Mouse (Mus musculus) neural tube, embryonic 11.5 days (tissue): ENCODE measurements around the gene Ttll11. TPM values are rescaled to one million over a fixed set of nuclear protein-coding genes. Genes with fewer than 3 reads are reported as not detected.

Experiments
- ATAC-seq: fragments of 200-750 bp; cut with Nextera tagmentation; 2 replicates; pipeline ENCODE4 v1.8.0; 2017; ENCODE audit warnings: moderate number of reproducible peaks, mild to moderate bottlenecking, moderate TSS enrichment, moderate library complexity; ENCODE audit not compliant: insufficient read depth, low FRiP score, low TSS enrichment
- DNase-seq: peaks from one replicate; pipeline ENCODE4 v3.0.0-alpha.2; 2015; ENCODE audit warnings: low spot score
- H3K27ac ChIP-seq: fragments of 300-500 bp; sonication (generic); 2 replicates; pipeline ENCODE4 v1.5.1; 2014; ENCODE audit warnings: low read depth, mild to moderate bottlenecking, low read length
- H3K27me3 ChIP-seq: fragments of 300-500 bp; sonication (generic); 2 replicates; pipeline ENCODE4 v1.6.1; 2014; ENCODE audit warnings: mild to moderate bottlenecking, low read length, mixed read lengths; ENCODE audit not compliant: control insufficient read depth, insufficient read depth
- H3K36me3 ChIP-seq: fragments of 300-500 bp; sonication (generic); 2 replicates; pipeline ENCODE4 v1.6.1; 2014; ENCODE audit warnings: mild to moderate bottlenecking, low read length, moderate library complexity, mixed read lengths; ENCODE audit not compliant: control insufficient read depth, insufficient read depth
- H3K4me1 ChIP-seq: fragments of 300-500 bp; sonication (generic); 2 replicates; pipeline ENCODE4 v1.6.1; 2014; ENCODE audit warnings: low read length, mixed read lengths; ENCODE audit not compliant: control insufficient read depth, insufficient read depth
- H3K4me2 ChIP-seq: fragments of 300-500 bp; sonication (generic); 2 replicates; pipeline ENCODE4 v1.6.1; 2014; ENCODE audit warnings: low read depth, mild to moderate bottlenecking, moderate library complexity
- H3K4me3 ChIP-seq: fragments of 300-500 bp; sonication (generic); 2 replicates; pipeline ENCODE4 v1.5.1; 2014; ENCODE audit warnings: low read depth, low read length
- H3K9ac ChIP-seq: fragments of 300-500 bp; sonication (generic); 2 replicates; pipeline ENCODE4 v1.6.1; 2014; ENCODE audit warnings: mild to moderate bottlenecking, low read length
- H3K9me3 ChIP-seq: fragments of 300-500 bp; sonication (generic); 2 replicates; pipeline ENCODE4 v1.6.1; 2016; ENCODE audit warnings: low read length; ENCODE audit not compliant: control insufficient read depth
- WGBS: fragments of 180-500 bp; shearing (Covaris S2); extraction: QIAGEN DNeasy Blood & Tissue Kit; methylation state at CpG from one replicate; pipeline ENCODE4 v1.1.7; 2014; 5-methylcytosine and 5-hydroxymethylcytosine counted together
- polyA plus RNA-seq: library from polyadenylated mRNA; unstranded; fragments of >200 nt; fragmentation: Nextera tagmentation; extraction: Ambion mirVana; gene quantifications from 2 replicates; pipeline ENCODE4 v1.2.1, GENCODE M21; 2014

The Ttll11 gene
- polyA plus RNA-seq, 1 experiment from 2014 or later, result 2.1 TPM

- Histone ChIP-seq H3K27me3 (no peaks in the 10 kb centered on the region), H3K4me2 (no peak overlapping the region), H3K36me3 (no peaks in the 10 kb centered on the region), H3K4me3 (no peak overlapping the region), H3K9ac (no peak overlapping the region), H3K27ac (no peak overlapping the region), H3K4me1 (no peaks in the 10 kb centered on the region), H3K9me3 (no peaks in the 10 kb centered on the region)
- DNase-seq, result no peak
- WGBS, result 74% methylated on average over 7 of the region's 7 CpGs
- ATAC-seq, result no peak
Measured at GRCm38 (mm10) chr2:35957471-35958140, 22.1 kb downstream of the Ttll11 start.

- no peaks in the 10 kb centered on the region for H3K4me1 ChIP-seq
- DNase-seq (no peak), ATAC-seq (no peak)
- WGBS, result 53% methylated on average over 5 of the region's 5 CpGs
- H3K27ac ChIP-seq, result no peak overlapping the region
- no peaks in the 10 kb centered on the region for H3K9me3 ChIP-seq
- H3K4me3 ChIP-seq, result no peak overlapping the region
- no peaks in the 10 kb centered on the region for H3K27me3 ChIP-seq
- no peaks in the 10 kb centered on the region for H3K36me3 ChIP-seq
- no peak overlapping the region for H3K9ac ChIP-seq
- no peak overlapping the region for H3K4me2 ChIP-seq
Measured at GRCm38 (mm10) chr2:35955211-35955610, 24.5 kb downstream of the Ttll11 start.

GRCm38 (mm10) chr2:35952187-35952958, 27.3 kb downstream of the Ttll11 start:
- WGBS, result 57% methylated on average over 16 of the region's 16 CpGs
- no peaks in the 10 kb centered on the region for H3K27me3 ChIP-seq
- H3K4me3 ChIP-seq, result no peak overlapping the region
- H3K36me3 ChIP-seq, result no peaks in the 10 kb centered on the region
- no peaks in the 10 kb centered on the region for H3K9me3 ChIP-seq
- no peak for DNase-seq
- no peak overlapping the region for H3K4me2 ChIP-seq
- no peak for ATAC-seq
- no peak overlapping the region for H3K9ac ChIP-seq
- H3K27ac ChIP-seq, result no peak overlapping the region
- no peaks in the 10 kb centered on the region for H3K4me1 ChIP-seq

DNA sequence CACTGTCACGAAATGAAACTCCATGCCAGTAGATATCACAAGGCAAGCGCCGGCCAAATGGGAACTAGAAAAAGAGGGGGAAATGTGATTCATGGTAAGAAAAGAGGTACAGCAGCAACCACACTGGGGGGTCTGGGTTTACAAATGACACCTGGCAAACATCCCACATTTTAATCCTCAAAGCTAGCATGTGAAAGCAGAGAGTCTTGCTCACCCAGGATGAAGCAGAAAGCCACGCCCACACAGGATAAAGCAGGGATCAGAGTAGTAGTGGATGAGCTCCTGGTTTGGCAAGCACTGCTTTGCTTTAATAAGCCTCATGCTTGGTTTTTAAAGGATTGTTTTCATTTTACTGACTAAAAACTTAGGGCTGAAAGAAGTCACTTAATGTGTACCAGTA, 34.8 kb downstream of the Ttll11 start:
- Histone ChIP-seq H3K27me3 (no peaks in the 10 kb centered on the region), H3K9ac (no peak overlapping the region), H3K4me1 (no peaks in the 10 kb centered on the region), H3K4me2 (no peak overlapping the region), H3K9me3 (no peaks in the 10 kb centered on the region), H3K4me3 (no peak overlapping the region), H3K36me3 (no peaks in the 10 kb centered on the region), H3K27ac (no peak overlapping the region)
- ATAC-seq (no peak), DNase-seq (no peak)
- WGBS, result 92% methylated on average over 4 of the region's 4 CpGs

GRCm38 (mm10) chr2:35942960-35943359, 36.8 kb downstream of the Ttll11 start:
- H3K9ac ChIP-seq, result no peak overlapping the region
- no peaks in the 10 kb centered on the region for H3K9me3 ChIP-seq
- no peaks in the 10 kb centered on the region for H3K27me3 ChIP-seq
- no peaks in the 10 kb centered on the region for H3K4me1 ChIP-seq
- DNase-seq, result no peak
- H3K4me3 ChIP-seq, result no peak overlapping the region
- no peaks in the 10 kb centered on the region for H3K36me3 ChIP-seq
- H3K27ac ChIP-seq, result no peak overlapping the region
- 81% methylated on average over 9 of the region's 9 CpGs for whole genome bisulfite sequencing
- H3K4me2 ChIP-seq, result no peak overlapping the region
- no peak for ATAC-seq

- WGBS, result 84% methylated on average over 5 of the region's 5 CpGs
- DNase-seq (no peak), ATAC-seq (no peak)
- no peaks in the 10 kb centered on the region for H3K4me1 ChIP-seq
- no peaks in the 10 kb centered on the region for H3K27me3 ChIP-seq
- H3K4me3 ChIP-seq, result no peak overlapping the region
- H3K27ac ChIP-seq, result no peak overlapping the region
- no peaks in the 10 kb centered on the region for H3K9me3 ChIP-seq
- no peak overlapping the region for H3K9ac ChIP-seq
- H3K36me3 ChIP-seq, result no peaks in the 10 kb centered on the region
- H3K4me2 ChIP-seq, result no peak overlapping the region
Measured at GRCm38 (mm10) chr2:35935045-35935444, 44.7 kb downstream of the Ttll11 start.

- no peak overlapping the region for H3K4me3 ChIP-seq
- no peaks in the 10 kb centered on the region for H3K27me3 ChIP-seq
- ATAC-seq (no peak), DNase-seq (no peak)
- H3K9me3 ChIP-seq, result no peaks in the 10 kb centered on the region
- H3K9ac ChIP-seq, result no peak overlapping the region
- whole genome bisulfite sequencing, result 94% methylated on average over 13 of the region's 13 CpGs
- no peaks in the 10 kb centered on the region for H3K4me1 ChIP-seq
- H3K4me2 ChIP-seq, result no peak overlapping the region
- no peak overlapping the region for H3K27ac ChIP-seq
- no peaks in the 10 kb centered on the region for H3K36me3 ChIP-seq
Measured at GRCm38 (mm10) chr2:35933116-35933515, 46.6 kb downstream of the Ttll11 start.

DNA sequence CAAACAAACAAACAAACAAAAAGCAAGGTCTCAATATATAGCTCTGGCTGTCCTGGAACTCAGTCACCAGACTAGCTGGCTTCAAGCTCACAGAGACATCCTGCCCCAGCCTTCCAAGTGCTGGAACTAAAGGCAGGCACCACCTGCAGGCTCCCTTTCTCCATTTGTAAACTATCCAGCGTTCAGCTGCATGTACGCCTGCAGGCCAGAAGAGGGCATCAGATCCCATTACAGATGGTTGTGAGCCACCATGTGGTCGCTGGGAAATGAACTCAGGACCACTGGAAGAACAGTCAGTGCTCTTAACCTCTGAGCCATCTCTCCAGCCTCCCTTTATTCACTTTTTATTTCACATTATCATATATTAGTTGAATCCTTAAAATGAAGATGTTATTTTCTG, 48.1 kb downstream of the Ttll11 start:
- H3K36me3 ChIP-seq, result no peaks in the 10 kb centered on the region
- no peaks in the 10 kb centered on the region for H3K9me3 ChIP-seq
- no peak overlapping the region for H3K4me3 ChIP-seq
- H3K4me1 ChIP-seq, result no peaks in the 10 kb centered on the region
- DNase-seq, result no peak
- no peak for ATAC-seq
- H3K27me3 ChIP-seq, result no peaks in the 10 kb centered on the region
- WGBS, result 77% methylated on average over 3 of the region's 3 CpGs
- no peak overlapping the region for H3K9ac ChIP-seq
- no peak overlapping the region for H3K27ac ChIP-seq
- no peak overlapping the region for H3K4me2 ChIP-seq
